Mouse (Mus musculus): ENCODE measurements around the gene Ralgds. TPM values are rescaled to one million over a fixed set of nuclear protein-coding genes. Genes with fewer than 3 reads are reported as not detected.

Gene Ralgds
- total RNA-seq, 2 experiments from 2014 or later, result 8.5 to 9.4 TPM

DNA sequence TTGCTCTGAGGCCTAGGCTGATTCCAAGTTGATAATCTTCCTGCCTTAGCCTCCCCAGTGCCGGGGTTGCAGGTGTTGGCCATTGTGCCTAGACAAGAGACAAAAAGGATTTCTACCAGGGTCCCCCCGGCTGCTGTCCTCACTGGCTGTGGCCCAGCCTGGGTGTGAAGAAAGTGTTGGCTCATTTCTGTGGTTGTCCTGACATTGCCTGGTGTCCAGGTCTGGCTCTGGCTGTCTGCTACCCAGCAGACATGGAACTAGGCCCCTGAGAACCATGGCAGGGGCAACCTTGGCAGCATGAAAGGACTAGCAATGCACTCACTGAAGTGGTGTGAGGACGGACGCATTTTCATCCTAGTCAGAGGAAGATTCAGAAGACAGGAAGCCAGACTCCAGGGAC is 16.9 kb downstream of the Ralgds start:
- intact Hi-C loops (cut with DNase I), result no loop called here
- no peak for DNase-seq

DNA sequence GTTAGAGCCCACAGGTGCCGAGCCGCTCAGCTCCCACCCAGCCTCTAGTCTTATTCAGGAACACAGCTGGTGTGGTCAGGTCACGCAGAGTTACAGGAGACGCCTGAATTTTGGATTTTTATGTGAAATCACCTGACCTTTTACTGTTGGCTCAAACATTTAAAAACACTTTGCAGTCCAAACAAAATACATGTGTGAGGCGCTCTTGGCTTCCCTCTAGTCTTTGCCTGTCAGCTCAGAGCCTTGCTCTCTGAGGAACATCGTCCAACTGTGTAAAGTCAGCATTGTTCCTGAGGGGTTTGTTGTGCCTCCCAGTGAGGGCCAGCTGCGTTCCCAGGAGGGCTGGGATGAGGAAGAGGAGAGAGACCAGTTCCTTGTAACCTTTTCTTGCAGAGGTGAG is 17.4 kb downstream of the Ralgds start:
- DNase-seq, result no peak

DNA sequence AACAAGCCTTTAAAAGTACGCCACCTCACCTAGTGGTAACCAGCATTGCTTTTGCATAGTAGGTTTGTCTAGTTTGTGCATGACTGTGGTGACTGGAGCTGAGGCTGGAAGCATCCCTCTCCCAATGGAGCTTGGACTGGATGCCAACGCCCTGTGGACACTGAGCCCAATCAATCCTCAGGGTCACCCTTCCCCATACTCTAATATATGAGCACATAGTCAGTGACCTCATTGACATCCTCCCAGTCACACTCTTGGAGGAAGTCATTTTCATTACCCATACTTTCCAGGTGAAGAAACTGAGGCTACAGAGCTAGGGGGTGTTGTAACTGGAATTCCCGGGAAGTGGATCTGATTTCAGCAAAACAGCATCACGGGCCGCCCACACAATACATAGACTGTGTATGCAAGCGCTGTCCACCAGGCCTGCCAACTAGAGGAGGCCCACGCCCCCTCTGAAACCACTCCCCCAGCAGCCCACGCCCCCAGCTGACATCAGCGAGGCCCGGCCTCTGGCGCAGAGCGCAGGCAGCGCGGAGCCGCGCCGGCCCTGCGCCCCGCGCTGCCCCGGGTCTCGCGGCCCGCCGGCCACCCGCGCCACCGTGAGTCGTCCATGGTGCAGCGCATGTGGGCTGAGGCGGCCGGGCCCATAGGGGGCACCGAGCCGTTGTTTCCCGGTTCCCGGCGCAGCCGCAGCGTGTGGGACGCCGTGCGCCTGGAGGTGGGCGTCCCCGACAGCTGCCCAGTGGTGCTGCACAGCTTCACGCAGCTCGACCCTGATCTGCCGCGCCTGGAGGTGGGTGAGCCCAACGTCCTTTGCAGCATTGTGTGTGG is 20.2 kb downstream of the Ralgds start:
- DNase-seq, result peak; percentile 85 to 88
- intact Hi-C loops (cut with DNase I), result no loop called here

More for the DNA sequence above, 17.4 kb downstream of the Ralgds start:
- intact Hi-C loops (cut with DNase I), result no loop called here

DNA sequence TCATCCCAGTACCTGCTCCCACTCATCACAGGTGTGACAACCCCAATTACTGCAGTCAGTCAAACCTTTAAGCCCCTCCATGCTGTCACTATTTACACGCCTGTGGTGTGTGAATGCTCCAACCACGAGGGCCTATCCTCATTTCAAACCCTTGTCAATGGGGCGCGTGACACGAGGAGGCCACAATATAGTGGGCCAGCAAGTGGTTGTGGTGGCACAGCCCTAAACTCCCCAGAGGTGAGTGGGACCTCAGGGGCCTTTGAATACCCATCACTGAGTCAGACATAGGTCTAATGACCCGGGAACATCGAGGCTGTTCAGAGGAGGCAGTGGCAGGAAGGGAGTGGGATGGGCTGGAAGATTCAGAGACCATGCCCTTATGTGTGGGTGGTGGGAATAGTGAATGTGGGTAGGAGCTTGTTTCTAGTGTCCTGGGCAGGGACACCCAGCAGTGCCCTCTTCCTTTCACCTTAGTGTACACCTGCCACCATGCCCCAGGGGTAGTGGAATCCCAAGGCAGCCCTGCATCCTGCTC is 21.0 kb downstream of the Ralgds start:
- intact Hi-C loops (cut with DNase I), result no loop called here
- no peak for DNase-seq

DNA sequence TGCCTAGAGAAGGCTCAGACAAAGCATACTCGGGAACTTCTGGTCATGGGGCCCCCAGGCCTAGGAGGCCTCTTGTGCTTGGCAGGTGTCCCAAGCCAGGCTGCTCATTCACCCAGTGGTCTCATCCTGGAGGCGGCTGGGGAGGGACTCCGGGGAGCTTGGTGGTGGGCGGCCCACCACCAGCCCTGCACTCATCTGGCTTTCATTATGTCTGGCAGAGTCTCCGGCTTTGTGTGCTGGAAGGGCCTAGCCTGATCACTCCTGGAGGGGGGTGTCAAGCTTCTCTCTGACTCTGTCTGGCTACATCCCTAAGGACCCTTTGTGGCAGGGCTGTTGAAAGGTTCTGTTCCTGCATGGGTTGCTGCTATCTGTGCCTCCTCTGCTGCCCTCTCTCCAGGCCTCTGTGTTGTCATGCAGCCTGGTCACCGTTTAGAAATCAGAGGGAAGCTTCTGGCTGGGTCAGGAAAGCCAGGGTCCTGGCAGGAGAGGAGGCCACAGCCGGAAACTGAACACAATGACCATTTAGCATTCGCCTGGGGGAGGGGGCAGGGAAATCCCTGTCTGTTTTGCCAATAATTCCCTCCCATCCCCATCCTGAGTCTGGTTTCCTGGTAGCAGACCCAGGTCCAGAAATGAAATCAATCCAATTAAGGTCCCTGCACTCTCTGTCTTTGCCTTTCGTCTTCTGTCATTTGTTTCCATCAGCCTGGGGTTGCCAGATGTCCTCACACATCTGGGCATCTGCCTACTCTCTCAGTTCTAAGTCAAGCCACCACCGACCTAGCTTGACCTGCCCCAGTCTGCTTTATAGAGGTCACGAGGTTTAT is 21.7 kb downstream of the Ralgds start:
- intact Hi-C loops (cut with DNase I), result no loop called here

DNA sequence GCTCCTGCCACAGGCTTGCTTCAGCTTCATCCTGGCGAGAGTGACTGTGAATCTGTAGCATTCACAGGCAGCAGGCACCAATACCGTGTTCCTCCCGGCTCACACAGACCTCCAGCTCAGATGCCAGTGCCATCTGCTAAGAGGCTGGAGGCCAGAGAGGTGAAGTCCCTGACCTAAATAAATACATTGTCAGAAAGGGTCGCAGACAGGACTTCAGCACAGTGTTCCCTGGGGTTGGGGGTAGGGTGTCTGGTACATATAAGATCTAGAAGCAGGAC is 22.3 kb downstream of the Ralgds start:
- intact Hi-C loops (cut with DNase I), result no loop called here
- DNase-seq, result no peak

More for the DNA sequence above, 21.7 kb downstream of the Ralgds start:
- no peak for DNase-seq

DNA sequence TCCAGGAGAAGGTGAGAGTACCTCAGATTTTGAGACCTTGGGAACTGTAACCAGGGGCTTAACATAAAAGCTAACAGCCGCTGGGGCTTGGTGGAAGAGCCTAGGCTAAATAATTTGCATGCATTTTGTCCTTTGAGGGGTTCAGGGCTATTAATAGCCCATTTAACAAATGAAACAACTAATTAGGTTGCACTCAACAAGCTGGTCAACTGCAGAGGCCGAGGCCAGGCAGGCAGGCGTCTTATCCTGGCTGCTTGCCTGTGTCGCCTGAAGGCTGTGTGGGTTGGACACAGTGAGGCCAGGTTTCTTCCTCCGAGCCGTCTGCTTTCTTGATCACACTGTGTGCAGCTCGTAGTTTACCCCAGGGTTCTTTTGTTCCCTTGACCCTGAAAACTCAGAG is 22.7 kb downstream of the Ralgds start:
- intact Hi-C loops (cut with DNase I), result no loop called here
- DNase-seq, result no peak

DNA sequence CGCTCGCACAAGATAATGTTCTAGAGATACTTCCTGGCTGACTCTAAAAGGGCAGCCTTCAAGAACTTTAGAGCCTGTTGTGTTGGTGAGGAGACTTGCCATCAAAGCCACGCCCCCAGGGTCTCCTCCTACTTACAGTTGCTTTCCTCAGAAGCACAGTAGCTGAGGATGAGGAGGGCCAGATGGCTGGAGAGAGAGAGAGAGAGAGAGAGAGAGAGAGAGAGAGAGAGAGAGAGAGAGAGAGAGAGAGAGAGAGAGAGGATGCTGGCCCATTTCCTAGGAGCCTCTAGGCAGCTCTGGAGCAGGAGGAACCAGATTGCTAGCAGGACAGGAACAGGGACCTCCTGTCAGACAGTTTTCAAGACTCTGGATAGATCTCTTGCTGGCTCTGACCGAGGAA is 23.2 kb downstream of the Ralgds start:
- no peak for DNase-seq
- intact Hi-C loops (cut with DNase I), result no loop called here

DNA sequence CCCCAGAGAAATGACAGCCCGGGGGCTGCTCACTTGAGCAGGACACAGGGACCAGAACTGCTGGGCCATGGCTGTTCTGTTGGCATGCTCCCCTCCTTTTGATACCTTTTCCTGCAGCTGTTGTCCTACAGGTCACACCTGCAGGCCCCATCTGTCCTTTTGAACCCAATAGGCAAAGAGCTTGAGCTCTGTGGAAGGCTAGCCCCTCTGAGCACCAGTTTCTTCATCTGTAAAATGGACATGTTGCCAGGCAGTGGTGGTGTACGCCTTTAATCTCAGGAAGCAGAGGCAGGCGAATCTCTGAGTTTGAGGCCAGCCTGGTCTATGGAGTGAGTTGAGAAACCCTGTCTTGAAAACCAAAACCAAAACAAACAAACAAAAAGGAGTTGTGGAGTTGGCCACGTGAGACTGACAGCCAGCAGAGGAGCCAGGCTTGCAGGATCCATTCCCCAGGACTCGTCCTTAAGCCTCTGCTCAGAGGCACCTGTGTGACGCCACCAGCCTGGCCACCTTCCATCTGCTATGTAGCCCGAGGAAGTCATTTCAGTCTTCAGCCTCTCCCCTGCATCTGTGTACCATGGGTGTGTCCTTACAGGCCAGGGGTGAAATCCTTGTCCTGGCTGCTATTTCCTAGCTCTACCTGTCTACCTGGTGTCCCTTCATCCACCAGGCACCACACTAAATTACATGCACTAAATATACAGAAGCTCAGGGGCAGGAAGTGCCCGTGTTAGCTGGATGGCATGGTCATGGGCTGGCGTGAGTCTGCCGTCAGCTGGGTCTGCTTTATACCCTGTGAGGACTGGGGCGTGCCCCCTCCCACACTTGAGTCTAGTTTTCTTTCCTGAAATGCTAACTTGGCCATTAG is 24.1 kb downstream of the Ralgds start:
- intact Hi-C loops (cut with DNase I), result no loop called here
- no peak for DNase-seq

DNA sequence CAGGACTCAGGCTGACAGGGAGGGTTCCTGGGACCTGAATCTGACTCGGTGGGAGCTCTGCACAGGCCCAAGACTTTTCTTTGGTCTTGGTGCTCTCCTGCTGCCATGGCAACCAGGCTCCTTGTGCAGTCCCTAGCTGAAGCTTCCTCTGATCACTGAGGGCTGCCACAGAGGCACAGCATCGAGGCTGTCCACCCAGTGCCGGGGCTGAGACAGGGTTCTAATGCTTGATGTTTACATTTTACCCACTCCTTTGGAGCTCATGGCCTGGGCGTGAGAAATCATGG is 24.7 kb downstream of the Ralgds start:
- intact Hi-C loops (cut with DNase I), result no loop called here
- DNase-seq, result no peak

DNA sequence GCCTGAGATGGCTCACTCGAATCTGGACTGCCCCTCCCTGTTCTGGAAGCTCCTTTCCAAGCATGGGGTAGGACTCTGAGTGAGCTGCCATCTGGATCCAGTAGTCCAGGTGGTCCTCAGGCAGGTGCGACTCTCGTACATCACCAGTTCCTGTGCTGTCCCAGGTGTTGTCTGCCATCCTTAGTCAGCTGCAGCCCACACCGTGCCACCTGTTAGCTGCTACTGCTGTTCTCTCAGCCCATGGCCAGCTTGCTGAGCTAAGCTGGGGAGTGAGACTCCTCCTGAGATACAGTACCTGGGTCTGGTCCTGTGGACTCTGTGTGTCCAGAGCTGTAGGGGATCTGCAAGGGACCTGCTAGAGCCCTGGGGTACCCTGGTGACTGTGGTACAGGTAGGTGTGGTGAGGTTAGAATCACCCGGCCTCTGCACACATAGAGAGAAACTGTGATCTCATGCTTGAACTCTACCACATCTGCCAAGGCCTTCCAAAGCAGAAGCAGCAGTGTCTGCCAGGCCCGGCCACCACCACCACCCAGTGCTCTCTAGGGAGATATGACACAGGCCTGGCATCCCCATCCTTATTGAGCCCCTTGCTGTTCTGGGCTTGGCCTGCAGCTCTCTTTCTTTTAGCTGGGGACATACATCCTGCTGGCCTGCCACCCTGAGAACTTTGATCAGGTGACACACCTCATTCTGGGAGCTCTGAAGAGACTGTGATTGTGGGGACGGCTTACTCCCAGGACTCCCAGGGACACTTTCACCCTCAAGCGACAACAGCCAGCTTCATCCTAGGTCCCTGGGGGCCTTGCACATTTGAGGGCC is 25.3 kb downstream of the Ralgds start:
- DNase-seq, result no peak
- intact Hi-C loops (cut with DNase I), result no loop called here

DNA sequence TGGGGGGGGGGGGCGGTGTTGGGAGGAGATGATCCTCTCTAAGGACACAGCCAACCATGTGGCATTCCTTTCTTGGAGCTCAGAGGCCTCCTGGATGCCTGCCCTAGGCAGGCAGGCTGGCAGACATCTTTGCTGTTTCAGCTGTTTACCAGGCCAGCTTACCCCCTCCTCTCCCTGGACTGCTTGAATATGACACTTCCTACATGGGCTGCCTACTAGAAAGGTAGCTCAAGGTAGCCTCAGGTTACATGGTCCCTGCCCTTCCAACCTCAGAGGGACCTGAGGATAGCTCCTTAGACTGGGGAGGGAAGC is 25.8 kb downstream of the Ralgds start:
- intact Hi-C loops (cut with DNase I), result no loop called here
- no peak for DNase-seq

DNA sequence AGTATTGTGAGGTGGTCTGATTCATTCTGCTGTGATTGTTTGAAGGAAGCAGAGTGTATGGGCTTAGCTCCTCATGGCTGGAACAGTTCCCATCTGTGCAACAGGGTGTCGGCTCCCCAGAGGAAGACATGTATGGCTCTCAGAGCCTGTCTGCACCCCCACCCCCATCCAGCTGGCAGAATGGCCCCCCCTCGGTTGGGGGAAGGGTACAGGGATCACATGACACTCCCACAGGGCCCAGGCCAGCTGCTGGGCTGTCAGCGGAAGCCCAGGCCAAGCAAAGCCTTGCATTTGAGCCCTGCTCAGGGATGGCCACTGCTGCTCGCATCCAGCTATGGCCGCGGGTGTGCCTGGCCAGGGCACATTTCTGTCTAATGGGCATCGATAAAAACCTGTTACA is 26.3 kb downstream of the Ralgds start:
- intact Hi-C loops (cut with DNase I), result no loop called here

DNA sequence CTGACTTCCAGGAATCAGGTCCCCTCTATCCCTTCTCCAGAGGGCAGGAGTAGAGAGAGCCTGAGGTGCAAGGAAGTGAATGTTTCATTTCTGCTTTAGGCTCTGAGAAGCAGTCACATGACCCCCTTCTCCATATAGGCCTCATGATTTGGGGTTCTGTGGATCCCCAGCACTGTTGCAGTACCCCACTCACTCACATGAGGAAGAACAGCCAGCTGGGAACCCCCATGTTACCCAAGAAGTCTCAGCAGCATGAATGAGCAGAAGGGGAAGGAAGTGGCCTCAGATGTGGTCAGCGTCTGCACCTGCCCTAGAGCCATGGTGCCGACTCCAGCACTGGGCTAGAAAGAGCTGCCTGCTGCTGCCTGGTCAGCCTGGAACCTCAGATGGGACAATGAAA is 27.0 kb downstream of the Ralgds start:
- intact Hi-C loops (cut with DNase I), result no loop called here
- no peak for DNase-seq

More for the DNA sequence above, 26.3 kb downstream of the Ralgds start:
- DNase-seq, result peak; percentile 73 to 78

DNA sequence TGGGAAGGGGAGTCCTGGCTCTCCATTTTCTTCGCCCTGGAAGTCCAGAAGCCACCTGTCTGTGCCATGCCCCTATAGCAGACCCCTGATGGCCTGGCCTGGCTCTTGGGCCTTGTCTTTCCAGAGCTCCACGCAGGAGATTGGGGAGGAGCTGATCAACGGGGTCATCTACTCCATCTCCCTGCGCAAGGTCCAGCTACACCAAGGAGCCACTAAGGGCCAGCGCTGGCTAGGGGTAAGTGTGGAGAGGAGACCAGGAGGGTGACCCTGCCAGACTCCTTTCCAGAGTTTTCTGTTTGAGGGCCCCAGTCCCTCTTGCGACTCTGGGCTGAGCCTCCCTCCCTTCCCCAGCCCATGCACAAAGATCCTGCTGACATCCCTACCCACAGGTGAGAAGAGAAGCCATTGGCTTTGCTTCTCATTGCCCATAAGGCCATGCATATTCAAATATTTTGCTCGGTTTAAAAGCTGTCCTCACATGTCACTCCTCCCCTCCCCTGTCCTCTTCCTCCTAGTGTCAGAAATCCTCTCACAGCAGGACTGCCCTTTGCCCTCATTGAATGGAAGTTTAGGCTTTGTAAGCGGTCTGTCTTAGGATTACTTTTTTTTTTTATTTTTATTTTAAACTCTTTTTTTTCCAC is 27.8 kb downstream of the Ralgds start:
- intact Hi-C loops (cut with DNase I), result no loop called here
- no peak for DNase-seq

DNA sequence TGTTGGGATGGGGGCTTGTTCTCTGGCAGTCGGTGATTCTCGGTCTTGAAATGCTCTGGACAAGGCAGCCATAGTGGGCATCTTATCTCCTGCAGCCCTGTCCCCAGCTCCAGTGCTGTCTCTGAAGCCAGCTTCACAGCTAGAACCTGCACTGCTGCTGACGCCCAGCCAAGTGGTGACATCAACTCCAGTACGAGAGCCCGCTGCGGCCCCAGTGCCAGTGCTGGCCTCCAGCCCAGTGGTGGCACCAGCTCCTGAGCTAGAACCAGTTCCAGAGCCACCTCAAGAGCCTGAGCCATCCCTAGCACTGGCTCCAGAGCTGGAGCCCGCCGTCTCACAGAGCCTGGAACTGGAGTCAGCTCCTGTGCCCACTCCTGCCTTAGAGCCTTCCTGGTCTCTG is 31.0 kb downstream of the Ralgds start:
- intact Hi-C loops (cut with DNase I), result no loop called here
- DNase-seq, result no peak

DNA sequence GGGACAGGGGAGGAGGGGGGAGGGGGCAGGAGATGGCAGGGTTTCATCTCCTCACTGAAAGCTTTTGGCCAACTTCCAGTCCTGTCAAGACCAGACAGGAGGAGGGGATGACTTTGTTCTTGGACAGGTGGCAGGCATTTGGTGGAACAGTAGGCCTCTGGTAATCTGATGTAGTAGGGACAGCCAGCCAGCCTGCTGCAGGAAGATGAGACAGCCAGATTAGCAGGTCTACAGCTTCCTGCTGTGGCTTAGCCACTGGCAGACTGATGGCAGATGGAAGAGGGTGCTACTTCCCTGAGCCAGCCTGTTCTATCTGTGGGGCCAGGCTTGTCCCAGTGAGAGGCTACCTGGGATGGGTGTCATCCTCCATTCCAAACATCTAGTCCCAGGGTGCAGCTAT is 33.1 kb downstream of the Ralgds start:
- intact Hi-C loops (cut with DNase I), result no loop called here
- no peak for DNase-seq

DNA sequence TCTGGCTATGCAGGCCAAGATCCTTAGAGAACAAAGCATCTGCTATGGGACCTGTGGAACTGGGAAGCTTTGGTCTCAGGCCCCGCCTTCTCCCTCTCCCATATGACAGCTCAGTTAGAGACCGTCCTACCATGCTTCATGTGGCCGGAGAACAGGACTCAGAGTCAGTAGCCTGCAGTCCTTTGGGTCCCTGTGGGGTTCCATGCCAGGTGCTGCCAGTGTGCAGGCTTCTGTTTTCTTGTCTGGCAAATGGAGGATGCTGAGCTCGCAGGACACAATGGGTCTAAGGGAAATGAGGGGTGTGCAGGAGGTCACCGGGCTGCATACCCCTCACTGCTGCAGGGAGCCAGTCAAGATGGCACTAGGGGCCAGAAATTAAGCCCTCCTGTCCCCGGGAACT is 33.6 kb downstream of the Ralgds start:
- no peak for DNase-seq
- intact Hi-C loops (cut with DNase I), result no loop called here

DNA sequence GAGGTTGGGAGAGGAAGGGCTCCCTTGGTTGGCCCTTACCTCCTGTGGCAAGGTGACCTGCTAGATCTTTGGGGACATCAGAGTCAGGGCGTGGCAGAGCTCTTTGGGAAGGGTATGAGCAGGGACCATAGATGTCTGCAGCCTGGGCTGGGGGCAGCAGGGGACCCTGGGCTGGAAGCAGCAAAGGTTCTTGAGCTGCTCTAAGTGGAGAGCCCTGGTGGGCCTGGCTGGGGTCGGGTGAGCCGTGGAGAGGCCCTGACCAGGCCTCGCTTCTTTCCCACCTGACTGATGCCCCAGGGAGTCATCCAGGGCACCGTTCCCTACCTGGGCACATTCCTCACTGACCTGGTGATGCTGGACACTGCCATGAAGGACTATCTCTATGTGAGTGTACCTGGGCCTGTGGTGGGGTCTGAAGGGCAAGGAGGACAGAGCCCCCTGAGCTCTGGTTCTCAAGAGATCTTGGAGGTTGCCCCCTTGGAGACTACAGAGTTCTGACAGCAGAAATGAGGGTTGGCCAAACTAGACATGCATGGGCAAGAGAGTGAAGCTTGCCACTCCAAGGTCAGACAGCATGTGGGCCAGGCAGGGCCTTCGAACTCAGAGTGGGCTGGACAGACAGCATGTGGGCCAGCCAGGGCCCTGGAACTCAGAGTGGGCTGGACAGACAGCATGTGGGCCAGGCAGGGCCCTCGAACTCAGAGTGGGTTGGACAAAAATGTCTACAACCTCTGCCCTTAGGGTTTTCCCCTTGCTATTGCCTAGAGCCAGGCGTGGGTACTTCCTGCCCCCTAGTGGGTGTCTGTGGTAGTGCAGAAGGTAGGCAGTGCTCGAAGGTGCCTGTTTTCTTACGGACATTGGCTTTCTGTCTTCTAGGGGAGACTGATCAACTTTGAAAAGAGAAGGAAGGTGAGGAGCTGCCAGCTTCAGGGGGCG is 34.6 kb downstream of the Ralgds start:
- intact Hi-C loops (cut with DNase I), result loop anchor here (1.0 kb wide), 2 partner anchors 30 to 36 kb away; partner anchors contain the start of gene Gtf3c5
- peak; percentile 83 to 87 for DNase-seq

Data from gastrocnemius, postnatal 36 days (tissue).